Mouse (Mus musculus): Measurements from ENCODE around the gene Ovol2.
A peak's percentile ranks its signal among the peaks of the same experiment; 100 is the strongest.
"Not testable (repeated sequence)": the region's sequence is repeated elsewhere in the genome, so short reads cannot be mapped to it uniquely, and the experiment has no call there.

Ovol2 gene

DNA sequence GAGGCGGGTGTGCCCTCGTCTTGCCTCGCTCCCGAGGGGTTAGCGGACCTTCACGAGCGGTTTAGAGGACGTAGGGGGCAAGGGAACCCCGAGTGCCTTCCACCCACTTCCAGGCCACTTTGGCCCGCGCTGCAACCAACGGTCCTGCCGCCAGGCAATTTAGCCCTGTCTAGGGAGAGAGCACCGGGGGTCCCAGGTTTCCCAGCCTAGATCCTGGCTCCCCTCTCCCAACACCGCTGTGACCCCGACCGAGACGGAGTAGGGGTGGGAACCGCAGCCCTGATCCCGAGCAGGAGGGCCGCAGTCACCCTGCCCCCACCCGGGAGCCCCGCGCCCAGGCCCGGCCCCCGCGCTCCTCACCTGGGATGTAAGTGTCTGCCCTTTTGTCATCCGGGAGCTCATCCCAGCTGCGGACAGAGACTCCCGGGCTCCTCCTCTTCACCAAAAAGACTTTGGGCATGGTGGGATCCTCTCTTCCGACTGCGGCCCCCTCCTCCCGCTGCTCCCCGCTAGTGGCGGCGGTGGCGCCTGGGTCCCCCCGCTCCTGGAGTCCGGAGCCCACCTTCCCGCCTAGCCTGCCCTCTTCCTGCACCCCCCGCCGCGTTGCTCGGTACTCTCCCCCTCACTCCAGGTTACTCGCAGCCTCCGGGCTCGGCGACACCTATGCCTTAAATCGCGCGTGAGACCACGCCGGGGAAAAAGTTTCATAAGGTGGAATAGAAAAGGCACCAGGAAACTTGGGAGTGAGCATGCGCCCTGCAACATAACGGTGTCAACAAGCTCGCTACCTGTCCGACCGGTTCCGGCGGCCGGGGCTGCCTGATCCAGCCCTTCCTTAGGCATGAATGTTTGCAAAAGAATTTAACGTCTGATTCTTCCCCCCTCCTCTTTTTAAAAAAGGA is at the start of gene Ovol2:
TSS of gene Ovol2 (minus strand) at position 746 of the 902 bp plus-strand sequence.
- peak; percentile 28 for DNase-seq

DNA sequence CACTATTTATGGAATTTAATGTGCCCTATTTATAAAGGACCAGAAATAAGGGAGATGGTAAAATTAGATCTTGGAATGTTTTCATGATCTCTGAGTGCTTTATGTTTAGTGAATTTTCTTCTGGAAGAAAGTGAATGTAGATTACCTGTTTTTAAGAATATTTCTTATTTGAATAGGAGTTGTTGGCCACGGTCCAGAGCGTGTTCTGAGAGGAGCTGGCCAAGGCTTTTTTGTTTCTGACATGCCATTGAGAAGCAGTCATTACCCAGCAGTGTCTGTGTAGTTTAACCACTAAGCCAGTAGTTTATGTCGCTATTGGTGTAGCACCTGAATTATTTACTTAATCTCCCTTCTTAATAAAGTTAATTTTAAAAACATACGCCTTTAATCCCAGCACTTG is 49.8 kb upstream of the Ovol2 start:
- DNase-seq: no peak

DNA sequence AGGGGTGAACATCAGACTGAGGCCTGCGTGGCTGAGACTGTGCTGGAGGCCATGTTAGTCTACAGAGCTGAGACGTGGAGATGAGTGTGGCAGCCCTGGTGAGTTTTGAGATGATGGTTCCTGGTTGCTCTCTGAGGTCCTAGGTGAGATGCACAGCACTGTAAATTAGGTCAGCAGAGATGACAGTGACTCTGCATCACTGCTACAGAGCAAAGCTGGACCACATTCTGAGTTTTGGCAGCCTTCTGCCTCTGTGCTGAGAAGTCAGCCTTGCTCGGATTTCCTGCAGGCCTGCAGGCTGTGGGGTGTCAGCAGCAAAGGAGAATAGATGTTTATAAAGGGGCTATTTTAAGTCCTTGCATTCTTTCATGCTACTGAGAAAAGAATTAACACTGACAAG is 49.3 kb upstream of the Ovol2 start:
- DNase-seq: peak; percentile 24

DNA sequence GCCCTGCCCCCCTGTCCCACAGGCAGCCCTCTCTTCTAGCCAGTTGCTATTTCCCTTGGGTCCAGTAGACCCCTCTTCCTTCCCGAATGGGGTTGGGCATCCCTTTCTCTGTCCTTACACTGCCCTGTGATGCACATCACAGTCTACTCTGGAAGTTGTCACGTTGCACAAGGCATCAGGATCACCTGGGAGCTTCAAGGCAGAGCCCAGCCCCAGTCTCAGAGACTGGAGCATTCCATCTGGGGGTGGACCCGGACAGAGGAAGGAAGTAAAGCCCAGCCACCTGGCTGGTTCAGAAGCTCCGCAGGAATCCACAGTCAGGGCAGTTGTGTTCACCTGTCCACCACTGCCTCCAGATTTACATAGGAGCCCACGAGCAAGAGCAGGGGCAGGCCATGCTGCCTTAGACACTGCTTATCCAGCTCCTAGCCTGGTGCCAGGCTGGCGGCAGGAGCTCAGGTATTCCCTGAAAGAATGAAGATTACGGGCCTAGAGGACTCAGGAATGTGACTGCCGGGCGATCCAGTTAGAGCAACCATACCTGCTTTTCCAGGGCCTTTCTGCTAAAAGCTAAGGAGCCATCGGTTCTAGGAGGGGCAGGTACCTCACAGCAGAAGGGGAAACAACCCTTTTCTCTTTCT is 43.2 kb upstream of the Ovol2 start:
- no peak for DNase-seq

DNA sequence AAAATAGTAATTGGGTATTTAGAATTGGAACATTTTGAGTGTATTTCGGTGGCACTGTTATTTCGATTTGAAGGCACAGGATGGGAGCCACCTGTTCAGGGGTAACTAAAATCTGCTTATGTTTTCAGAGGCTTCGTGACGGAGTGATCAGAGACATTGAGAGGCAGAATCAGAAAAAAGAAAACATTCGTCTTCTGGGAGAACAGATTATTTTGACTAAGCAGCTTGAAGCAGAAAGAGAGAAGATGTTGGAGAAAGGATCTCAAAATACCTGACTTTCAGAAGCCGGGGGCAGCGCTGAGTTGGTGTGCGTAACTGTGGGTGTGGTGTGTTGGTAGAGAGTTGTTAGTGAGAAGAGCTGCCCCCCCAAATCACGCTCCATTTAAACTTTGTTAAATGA is 41.1 kb upstream of the Ovol2 start:
- DNase-seq: peak; percentile 28

DNA sequence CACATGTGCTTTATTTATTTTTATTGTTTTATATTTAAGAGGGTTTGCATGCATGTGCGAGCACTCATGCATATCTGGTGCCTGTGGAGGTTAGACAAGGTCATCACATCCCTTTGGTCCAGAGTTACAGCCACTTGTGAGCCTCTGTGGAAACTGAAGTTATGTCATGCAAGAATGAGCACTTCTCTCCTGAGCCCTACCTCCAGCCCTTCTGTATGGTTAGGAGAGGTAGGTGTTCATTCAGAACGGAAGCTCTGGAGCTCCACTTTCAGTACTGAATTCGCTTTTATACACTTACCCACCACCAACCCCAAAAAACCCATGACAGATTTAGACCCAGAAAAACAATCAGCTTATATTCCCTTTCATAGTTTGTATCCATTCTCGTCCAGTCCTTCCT is 39.6 kb upstream of the Ovol2 start:
- DNase-seq: no peak

DNA sequence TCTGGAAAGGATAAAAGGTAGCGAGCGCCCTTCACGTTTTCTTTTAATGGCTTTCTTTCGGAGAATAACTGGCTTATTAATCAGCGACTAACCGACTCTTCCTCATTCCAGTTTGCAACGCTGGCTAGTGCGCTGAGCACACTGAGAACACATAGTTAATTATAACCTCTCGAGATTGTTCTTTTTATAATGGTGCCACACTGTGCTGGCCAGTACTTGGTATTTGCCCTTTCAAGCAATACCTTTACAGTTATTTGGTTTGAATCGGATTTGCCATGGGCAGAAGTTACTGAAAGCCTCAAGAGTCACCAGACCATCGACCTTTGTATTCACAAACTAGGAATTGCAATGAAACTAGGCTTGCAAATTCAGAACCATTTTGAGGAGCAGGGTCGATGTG is 37.6 kb upstream of the Ovol2 start:
- DNase-seq: no peak

DNA sequence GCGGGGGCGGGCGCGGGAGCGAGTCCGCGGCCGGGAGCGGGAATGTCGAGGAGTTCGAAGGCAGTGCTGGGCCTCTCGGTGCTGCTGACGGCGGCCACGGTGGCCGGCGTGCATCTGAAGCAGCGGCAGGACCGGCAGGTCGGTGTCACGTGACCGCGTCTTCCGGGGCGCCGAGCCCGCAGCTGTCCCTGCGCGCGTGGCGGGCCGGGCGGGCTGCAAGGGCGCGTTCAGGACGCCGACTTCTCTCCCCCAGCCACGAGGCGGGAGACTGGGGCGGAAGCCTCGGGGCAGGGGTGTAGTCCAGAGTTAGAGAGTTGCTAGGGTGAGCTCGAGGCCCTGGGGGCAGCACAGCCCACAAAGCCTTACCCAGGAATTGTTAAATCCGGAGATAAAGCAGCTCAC is 37.1 kb upstream of the Ovol2 start:
- no peak for DNase-seq

DNA sequence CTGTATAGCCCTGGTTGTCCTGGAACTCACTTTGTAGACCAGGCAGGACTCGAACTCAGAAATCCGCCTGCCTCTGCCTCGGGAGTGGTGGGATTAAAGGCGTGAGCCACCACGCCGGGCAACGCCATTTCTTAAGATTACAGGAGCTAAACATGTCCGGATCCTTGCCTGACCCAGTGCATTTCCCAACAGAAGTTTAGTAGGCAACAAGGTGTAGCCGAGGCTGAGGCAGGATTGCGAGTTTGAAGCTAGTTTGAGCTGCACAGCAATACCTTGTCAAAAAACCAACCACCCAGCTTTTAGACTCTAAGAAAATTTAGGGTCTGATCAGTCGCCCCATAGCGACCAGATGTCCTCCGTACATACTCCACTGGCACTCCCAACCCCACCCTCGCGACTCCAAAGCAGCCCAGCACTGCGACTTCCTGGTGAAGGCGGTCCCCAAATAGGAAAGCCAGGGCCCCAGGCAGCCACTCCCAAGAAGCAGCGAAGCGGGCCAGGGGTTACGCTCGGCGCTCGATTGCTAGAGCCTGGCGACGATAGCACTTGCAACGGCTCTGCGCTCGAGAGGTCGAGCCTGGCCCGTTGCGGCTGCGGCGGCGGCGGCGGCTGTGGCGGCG is 36.6 kb upstream of the Ovol2 start, which contains the start of the genes Kat14 and Pet117:
TSS of gene Kat14 (plus strand) at position 584 of the 620 bp plus-strand sequence.
TSS of gene Pet117 (plus strand) at position 597 of the 620 bp plus-strand sequence.
- DNase-seq: peak; percentile 95

DNA sequence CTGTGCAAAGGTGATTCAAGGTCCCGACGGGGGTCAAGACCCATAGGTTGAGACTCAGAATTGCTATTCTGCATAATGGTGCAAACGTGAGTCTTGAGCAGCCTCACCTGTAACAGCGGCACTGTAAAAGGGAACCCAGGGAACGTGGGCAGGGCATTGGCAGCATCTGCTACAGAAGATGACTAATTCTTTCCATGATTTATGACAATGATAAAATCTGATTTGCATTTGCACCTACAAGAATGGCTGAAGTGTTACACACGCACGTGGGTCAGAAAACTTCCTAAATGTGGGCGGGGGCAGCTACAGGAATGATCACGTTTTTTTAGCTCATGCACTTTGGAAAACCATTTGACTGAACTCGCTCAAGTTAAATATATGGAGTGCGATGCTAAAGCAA is 20.9 kb upstream of the Ovol2 start:
- DNase-seq: peak; percentile 38

DNA sequence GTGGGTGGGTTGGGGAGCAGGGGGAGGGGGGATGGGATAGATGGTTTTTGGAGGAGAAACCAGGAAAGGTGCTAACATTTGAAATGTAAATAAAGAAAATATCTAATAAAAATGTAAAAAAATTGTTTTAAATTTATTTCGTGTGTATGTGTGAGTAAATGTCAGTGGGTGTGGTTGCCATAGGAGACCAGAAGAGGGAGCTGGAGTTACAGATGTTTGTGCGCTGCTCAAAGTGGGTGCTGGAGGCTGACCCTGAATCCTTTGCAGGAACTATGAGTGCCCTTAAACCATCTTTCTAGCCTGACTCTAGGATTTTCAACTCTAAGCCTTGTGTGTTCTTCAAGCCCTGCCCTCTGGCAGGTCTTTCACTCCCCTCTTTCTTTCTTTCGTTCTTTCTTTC is 16.6 kb upstream of the Ovol2 start:
- no peak for DNase-seq

DNA sequence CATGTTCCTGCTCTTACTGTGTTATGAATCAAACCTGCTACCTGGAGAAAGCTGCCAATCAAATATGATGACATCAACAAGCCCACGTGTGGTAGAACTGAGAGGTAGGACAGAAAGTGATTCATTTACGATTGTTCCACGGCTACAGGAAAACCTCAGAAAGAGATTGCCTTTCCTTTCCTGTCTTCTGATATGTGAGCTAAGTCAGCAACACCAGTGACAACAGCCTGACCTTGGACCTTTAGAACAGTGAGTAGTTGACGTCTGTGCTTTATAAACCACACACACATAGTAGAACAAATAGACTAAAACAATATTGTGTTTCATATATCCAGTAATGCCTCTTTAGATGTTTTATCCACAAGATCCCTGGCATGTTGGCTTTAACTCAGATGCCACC is 11.2 kb upstream of the Ovol2 start:
- DNase-seq: no peak

DNA sequence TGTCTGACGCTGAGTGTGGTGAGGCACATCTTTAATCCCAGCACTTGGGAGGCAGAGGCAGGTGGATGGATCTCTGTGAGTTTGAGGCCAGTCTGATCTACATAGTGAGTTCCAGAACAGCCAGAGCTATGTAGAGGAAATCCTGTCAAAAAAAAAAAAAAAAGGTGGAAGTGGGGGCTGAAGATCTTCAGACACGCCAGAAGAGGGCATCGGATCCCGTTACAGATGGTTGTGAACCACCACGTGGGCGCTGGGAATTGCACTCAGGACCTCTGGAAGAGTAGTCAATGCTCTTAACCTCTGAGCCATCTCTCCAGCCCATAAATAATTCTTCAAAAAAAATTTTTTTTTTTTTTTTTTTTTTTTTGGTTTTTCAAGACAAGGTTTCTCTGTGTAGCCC is 6.2 kb upstream of the Ovol2 start:
- DNase-seq: not testable (repeated sequence)

DNA sequence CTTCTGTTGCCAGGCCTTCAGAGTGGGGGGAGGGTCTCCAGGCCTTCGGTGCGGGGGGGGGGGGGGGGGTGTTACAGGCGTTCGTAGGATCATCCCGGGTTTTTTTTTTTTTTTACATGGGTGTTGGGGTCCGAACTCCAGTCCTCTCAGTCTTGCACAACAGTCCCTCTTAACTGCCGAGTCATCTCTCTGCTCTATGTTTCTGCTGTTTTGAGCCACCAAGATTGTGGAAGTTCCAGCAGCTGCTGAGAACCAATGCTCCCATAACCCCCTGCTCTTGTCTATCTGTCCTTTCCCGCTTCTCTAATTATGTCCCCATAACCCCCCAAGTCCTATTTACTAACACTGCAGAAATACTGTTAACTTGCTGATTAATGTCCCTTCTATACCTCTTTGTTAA is 5.8 kb upstream of the Ovol2 start:
- DNase-seq: no peak

DNA sequence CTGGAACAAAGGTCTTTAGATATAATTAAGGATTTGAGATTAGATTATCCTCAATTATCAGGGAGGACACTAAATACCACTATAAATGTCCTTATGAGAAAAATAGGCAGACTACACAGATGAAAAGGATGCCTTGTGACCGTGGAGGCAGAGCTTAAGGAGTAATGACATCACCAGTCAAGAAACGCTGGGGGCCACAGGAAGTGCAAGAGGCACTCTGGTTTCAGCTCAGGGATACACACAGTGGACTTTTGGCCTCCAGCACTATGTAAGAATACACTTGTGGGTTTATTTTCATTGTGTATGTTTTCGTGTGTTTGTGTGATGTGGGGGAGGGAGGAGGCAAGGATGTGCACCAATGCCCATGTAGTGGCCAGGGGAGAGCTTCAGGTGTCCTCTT is 5.3 kb upstream of the Ovol2 start:
- DNase-seq: no peak

DNA sequence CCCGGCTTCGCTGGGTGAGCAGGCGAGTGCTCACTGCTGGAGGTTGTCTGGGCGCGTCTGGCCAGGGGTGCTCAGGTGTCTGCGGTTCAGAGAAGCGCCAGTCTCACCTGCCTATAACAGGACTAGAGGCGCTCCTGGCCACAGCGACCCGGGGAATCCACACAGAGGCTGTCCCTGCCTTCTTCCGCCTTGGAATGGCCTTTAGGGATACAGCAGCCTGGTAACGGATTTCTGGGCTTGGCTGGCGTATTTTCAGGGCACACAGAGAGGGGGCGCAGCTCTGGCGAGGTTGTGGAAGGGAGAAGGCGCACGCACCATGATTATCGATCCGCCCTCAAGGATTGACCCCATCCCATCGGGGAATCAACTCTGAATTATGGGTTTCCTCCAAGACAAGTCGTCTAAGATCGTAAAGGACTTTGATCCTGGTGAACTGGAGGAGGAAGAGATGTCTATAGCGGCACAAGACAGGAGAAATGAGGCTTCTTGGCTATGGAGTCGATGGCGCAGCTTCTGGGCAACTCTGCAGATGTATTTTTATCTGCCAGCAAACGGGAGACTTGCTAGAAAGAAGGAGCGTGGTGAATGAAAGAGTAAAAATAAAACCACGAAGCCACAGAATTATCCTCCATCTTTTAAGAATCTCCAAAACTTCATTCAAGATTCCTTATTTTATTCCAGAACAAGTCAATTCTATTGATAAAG is 1.3 kb upstream of the Ovol2 start:
- peak; percentile 43 for DNase-seq

DNA sequence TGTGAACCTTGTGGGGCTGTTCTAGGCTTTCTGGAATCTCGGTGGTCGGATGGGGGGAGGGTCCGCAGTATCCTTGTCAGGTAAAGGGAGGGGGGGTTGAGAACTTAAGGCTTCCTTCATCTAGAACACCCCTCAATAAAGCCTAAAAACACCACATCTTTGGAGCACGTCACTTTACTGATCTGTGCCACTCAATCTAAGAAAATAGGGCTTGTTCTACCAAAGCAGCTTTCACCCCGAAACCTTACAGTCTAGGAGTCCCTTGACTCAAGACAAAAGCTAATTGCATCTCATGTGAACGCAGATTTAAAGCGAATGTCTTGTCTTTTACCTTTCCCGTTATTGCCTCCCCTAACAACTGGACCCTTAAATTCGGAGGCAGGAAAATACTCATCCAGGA is 540 bp upstream of the Ovol2 start:
- DNase-seq: no peak

DNA sequence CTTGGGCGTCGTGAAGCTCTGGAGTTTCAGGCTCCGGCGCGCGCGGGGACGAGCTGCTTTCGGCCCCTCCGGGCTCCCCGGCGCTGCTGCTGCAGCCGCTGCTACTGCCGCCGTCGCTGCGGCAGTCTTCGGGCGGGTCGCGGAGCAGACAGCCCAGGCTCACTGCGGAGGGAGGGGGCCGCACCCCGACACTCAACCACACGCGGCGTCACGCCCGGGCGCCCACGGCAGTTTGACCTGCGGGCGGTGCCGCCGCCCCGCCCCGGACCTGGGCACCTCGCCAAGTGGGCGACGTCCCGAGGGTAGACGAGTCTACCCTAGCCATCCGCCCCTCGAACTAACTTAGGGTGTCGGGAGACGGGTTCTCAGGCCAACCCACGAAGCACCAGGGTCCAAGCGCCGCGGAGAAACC is 980 bp downstream of the Ovol2 start:
- DNase-seq: peak; percentile 12

DNA sequence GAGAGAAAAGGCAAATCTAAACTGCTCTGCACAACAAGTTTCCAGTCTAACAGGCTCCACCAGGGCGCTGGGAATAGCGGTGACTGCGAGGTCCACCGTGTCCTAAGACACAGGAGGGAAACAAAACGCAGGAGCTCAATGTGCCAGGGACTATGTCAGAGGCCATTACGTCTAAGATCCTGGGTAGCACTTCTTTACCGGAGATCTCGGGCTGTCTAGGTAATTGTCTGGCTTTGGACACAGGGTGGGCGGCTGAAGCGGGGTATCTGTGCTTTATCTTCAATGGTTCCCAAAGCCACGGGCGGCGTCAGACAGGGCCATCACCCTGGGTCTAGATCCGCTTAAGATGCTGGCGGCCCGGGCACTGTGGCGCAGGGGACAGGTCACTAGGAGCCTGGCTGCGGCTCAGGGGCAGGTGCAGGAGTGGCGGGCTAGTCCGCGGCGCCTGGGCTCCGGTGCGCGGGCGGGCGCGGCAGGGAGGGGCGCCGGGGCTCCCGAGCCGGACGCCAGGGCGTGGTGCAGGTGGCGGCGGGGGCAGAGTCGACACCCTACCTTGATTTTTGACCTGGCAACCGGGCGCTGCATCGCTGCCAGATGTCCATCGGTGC is 1.5 kb downstream of the Ovol2 start:
- peak; percentile 24 for DNase-seq

DNA sequence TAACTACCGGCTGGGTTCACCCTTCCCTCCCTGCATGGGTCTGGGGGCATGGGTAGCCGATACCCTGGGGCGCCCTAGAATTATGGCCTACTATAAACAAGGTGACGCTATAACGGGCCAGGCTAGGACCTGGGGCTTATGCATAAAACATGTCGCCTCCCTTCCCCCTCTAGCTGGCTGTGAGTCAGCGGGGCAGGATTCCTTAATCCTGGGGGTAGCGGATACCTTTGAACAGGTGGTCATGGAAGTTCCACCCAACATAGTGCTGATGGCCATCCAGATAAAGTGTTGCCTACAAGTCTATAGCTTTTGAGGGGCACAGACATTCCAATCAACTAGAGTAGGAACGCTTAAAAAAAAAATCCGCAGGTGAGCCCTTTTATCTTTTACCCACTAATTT is 2.0 kb downstream of the Ovol2 start:
- no peak for DNase-seq

DNA sequence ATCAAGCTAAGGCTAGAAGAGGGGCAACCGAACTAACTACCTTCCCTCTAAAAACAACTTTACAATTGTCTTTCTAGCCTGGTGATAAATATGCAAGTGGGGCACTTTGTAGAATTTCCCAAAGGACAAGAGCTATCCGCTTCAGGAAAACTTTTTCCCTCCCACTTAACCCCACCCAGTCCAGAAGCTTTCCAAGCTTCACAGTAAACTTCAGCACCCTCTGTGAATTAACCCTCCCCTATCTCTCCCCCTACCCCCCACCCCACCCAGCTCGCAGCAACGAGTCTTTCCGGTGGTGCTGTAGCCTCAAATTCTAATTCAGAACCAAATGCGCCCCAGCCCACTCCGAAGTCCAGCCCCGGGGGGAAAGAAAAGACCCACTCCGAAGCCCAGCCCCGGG is 2.5 kb downstream of the Ovol2 start:
- no peak for DNase-seq

DNA sequence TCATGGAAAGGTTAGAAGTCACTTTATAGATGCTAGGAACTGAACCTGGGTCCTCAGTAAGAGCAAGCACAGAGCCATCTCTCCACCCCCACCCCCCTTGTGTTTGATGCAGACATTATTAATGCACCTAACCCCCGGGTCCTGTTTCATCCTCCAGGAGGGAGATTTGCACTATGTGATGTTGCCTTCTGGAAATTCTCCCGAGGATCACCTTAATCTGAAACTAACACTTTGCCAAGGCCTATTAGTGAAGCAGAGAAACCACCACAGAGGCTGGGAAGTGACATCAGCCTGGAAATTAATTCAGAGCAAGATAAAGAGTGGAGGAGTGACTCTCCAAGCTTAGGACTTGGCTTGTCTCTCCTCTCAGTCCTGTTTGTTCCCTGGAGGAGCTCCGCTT is 7.7 kb downstream of the Ovol2 start:
- no peak for DNase-seq

DNA sequence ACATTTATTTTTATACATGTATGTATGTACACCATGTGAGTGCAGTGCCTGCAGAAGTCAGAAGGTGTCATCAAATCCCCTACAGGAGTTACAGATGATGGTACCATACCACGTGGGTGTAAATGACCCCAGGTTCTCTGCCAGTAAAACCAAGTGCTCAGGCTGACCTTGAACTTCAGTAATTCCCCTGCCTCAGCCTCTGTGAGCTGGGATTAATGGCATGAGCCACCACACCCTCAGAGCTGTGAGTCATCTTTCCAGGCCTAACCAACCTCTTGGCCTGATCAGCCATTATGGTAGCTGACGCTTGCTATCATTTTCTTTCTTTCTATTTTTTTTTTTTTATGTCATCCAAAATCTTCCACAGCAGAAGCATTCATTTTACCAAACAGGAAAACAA is 20.6 kb downstream of the Ovol2 start:
- DNase-seq: no peak
